Mouse (Mus musculus) activated CD4-positive, CD25-positive, alpha-beta regulatory T cell, adult 4 months (primary cell): ENCODE results near the gene Trub1. TPM values are rescaled to one million over a fixed set of nuclear protein-coding genes. Genes with fewer than 3 reads are reported as not detected.
A peak's percentile ranks its signal among the peaks of the same experiment; 100 is the strongest.

ENCODE experiments used
- ATAC-seq: one replicate; pipeline ENCODE4 v1.8.0; 2017
- polyA plus RNA-seq, 2 experiments: library from polyadenylated mRNA; unstranded; fragments of 100-300 nt; shearing (Covaris generic); gene quantifications; one replicate each; pipeline ENCODE4 v1.2.1; 2017

Gene Trub1
- polyA plus RNA-seq, 2 experiments from 2014 or later: 5.7 to 9.7 TPM

DNA sequence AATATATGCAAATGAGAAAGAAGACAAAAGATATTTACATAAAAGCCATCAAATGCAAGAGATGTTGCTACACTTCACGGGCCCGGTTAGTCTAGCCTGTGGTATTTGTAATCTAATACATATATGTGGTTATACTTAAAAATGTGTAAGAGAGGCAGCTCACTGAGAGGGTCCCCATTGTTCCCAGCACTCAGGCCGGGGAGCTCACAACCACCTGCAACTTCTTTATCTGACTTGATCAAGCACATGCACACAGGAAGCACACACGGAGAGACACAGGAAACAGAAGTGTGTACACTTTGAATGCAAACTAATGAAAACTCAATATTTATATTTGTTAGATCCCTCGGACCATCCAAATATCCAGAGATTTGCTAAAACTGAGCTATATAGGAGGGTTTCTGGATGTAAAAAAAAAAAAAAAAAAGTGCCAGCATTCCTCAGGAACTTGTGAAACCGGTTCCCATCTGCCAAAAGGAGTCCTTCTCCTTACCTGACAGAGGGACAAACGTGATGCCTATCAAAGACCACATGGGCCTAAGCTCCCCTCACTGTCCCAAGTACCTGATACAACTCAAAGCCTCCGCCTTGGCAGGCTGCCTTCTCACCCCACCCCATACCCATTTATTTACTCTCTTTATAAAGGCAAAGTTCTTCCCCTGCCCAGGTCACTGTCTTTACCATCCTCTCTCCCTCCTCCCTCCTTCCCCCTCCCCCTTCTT is 9.6 kb upstream of the Trub1 start:
- no peak for ATAC-seq

DNA sequence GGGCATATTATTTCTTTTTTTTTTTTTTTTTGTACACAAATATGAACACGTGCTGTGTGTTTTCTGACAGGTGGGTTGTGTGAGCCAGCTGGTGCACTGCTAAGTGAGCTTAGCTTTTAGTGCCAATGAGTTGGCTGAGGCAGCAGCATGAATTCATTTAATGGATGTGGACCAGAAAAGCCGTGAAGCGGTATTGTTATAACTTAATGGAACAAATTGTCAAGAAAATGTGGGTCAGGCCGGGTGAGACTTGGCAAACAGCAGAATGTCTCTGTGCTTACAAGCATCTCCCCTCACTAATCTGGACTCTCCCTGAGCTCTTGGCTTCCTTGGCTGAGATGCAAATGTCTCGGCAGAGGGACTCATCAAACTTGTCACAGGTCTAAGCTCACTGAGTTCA is 7.7 kb upstream of the Trub1 start:
- no peak for ATAC-seq

DNA sequence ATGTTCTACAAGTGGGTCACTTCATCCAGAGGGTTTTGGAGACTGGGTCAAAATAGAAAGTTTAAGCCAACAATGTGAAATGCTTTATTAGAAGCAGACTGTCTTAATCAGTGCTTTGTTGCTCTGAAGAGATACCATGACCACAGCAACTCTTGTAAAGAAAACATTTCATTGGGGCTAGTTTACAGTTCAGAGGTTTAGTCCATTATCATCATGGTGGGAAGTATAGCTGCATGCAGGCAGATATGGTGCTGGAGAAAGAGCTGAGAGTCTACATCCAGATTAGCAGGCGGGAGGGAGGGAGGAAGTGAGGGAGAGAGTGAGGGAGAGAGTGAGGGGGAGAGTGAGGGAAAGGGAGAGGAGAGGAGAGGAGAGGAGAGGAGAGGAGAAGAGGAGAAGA is 1.9 kb upstream of the Trub1 start:
- no peak for ATAC-seq

DNA sequence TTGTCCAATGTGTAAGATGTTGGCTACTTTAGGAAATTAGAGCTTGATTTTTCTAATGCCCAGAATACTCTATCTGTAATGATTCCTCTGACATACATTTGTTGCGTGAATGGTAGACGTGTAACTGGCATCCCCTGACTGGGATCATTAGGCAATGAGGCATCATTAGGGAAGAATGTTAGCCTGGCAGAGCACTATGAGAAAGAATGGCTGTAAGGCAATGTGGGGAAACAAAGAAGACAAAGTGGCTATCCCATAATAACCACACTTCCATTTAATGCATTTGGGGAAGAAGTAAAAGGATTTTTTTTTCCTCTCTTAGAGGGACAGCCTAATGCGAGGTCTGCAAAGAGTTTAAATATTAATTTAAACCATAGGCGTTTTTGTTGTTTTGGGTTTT is 950 bp upstream of the Trub1 start:
- no peak for ATAC-seq

DNA sequence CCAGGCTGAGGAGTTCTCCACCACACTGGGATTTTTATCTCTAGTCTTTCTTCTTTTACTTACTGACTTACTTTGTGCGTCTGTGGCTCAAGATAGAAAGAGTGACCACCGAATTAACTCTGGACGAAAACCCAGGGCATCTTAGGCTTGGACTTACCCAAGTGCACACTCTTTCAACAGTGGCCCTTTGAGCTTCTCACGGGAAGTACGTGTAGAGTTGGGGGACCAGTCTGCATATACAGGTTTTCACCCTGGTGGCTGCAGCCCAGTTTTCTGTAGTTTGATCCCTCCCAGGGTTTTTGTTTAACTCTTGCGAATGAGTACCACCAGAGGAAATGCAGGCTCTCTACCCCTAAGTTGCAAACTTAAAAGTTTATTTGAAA is 497 bp downstream of the Trub1 start:
- no peak for ATAC-seq

DNA sequence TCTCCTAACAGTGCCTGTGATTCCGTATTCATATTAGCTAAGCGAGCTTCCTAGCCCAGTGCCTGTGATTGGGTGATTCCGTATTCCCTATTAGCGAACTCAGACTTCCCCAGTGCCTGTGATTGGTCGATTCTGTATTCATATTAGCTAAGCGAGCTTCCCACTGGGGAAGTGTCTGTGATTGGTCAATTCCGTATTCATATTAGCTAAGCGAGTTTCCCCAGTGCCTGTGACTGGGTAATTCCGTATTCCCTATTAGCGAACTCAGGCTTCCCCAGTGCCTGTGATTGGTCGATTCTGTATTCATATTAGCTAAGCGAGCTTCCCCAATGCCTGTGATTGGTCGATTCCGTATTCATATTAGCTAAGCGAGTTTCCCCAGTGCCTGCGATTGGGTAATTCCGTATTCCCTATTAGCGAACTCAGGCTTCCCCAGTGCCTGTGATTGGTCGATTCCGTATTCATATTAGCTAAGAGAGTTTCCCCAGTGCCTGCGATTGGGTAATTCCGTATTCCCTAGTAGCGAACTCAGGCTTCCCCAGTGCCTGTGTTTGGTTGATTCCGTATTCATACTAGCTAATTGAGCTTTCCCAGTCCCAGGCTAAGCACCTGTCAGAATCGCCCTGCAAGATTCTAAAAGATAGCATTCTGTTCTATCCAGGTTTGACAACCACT is 2.7 kb downstream of the Trub1 start:
- no peak for ATAC-seq

DNA sequence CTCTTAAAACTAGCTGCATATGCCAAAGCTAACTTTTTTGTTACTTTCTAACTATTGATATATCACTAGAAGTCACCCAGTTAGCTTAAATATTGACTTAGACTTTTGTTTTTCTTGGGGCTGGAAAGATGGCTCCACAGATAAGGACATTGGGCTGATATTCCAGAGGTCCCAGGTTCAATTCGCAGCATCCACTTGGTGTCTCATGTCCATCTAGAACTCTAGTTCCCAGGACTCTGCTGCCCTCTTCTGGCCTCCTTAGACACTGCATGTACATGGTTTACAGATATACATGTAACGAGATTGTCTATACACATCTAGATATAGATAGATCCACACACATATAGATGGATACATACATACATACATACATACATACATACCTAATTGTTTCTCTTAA is 4.4 kb downstream of the Trub1 start:
- no peak for ATAC-seq

DNA sequence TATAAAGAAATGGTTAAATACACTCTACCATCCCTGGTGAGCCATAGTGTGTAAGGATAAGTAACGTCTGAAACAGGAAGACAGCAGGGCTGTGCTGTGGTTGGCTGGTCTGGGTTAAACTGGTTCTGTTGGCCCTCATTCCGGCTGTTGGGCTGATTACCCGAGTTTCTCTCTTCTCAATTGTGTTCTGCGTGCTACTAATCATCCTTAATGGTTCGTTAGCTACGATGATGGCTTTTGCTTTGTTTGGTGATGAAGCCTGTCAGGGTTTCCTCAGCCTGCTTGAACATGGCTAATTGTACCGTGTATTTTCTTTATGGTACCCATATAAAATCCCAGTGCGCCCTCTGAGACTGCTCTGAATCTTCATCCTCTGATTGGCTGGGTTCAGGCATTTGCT is 11.0 kb downstream of the Trub1 start:
- no peak for ATAC-seq

DNA sequence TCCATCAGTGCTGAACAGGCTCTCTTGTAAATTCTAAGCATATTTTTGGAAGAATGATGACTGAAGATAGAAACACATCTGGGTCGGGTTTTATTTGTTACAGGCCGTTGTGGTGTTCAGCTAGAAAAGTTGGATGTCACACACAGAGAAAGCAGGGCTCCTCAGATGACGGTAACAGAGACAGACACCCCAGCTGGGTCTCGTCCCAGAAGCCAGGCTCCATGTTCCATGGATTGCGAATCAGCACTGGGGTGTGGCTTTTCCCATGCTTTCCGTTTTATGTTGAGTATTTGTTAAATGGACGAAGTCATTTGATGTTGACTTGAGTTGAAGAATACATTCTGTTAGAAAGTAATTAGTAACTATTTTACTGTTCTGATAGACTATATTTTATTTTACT is 13.0 kb downstream of the Trub1 start:
- ATAC-seq: no peak

DNA sequence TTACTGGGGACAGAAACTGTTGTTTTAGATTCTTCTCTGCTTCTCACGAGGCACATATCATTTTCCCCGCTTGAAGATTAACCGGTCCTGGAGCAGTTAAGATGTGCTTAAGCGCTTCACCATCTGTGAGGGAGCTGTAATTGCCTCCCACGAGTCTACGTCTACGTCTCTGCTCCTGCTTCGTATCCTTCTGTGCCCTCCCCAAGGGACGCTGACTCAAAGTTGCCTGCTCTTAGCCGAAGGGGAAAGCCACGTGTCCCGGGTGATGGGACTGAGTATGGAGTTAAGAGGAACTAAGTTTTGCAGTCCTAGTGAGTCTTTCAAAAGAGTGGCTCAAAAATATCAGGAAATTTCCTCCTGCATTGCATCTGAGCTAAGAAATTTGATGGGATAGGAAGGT is 18.3 kb downstream of the Trub1 start:
- no peak for ATAC-seq

DNA sequence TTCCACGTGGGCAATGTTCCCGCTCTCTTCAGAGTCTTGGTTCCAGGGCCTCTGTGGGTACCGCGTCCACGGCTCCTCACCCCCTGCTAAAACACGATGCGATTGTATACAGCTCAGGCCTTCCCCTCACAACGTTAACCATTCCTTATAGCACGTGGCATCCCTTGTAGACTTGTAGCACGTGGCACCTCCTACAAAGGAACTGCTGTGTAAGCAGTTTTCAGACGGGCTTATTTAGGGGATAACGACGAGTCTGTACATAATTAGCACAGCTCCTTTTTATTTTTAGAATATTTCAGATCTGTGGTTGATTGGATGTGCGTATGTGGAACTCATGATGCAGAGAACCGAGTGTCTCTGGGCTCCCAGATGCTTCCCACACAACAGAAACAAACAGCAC is 19.5 kb downstream of the Trub1 start:
- no peak for ATAC-seq

DNA sequence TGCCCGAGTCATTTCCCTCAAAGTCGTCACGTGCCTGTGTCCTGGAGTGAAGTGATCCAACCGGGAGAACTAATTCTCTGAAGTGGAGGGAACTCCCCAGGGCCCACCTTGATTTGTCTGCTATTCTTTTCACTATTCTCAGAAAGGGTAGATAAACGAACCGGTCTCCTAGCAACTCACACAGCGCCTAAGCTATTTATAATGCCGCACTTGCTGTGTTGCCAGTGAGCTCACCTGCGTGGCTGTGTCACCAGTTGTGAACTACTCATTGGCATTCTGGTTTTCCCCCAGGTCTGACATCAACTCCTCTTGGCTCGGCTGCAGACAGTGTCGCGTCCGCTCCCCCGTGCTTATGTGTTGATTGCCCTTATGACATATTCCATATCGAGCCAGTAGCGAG is 20.6 kb downstream of the Trub1 start:
- ATAC-seq: no peak

DNA sequence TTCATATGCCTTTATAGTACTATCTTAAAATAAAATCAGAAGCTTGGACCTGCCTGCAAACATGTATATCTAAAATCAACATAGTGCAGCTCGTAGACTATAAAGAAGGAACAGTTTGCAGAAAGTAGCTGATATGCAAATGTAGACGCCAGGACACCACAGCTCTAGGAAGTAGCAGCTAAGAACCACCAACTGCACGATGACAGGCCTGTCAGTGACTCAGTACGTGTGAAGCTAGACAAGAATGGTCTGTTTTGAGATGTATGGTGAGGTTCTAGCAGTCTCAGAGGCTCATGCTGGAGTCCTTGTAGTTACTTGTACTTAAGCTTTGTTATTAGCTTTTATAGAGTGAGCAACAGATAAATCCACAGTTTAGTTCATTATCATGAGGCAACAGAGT is 22.6 kb downstream of the Trub1 start:
- no peak for ATAC-seq

DNA sequence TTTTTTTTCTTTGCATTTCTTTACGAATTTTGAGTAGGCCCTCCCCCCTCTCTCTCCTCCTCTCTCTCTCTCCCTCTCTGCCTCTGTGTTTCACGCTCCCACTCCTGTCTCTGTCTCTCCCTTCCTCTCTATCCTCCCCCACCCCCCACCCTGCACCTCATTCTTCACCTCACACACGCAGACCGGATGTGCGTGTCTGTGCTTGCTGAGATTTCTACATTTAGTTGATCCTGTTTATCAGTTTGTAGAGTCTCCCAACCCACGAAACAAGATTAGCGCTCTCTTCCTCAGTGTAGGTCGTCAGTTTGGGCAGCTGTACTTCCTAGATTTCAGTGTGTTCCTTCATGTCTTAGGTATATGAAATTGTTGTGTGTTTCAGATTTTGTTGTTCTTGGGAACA is 24.6 kb downstream of the Trub1 start:
- peak; percentile 73 for ATAC-seq

DNA sequence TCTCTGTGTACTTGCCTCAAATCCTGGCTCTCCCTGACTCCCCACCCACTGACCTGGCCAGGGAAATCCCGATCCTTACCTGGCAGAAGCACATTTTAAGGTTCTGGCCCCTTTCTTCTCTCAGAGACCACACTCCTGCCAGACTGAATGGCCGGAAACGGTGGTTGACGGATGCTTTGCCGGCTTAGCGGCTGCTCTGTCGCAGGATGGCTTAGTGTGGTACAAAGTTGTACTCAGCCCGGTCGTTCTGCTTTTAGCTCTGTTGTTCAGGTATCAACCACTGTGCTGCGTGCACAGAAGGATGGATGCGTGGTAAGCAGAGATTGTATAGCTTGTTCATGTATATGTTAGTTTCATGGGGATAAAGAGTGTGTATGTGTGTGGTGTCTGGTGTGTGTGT is 25.3 kb downstream of the Trub1 start:
- ATAC-seq: peak; percentile 44

DNA sequence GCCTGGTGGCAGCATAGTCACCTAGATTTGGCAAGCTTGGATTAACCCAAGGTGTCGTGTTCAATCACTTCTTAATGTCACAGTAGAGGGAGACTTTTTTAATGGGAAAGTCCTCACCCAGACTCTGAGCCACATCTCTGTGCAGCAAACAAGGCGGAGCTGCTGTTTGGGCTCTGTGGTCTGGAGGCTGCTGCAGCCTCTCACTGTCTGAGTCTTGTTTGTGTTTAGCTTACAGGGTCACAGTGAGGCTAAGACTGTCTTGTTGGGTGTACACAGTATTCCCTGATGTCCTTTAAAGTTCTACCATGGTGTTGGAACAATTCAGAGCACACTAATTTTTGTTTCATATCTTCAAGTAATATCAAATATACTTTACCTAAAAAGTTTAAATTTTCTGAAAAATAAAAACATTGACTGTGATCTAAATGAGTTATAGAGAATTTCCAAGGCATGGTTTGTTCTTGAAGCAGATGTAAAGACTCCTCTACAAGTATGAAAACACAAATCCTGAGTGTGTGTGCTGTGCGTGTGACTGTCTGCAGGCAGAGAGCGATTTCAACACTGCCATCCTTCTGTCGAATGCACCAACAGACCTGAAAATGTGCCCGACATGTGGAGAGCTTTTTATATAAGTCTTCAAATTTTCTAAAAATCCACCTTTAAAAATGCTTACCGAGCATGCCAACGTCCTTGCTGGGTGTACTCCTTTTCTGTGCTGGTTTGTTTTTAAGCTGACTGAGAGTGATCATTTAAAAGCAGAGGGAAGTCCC is 27.4 kb downstream of the Trub1 start:
- ATAC-seq: no peak

DNA sequence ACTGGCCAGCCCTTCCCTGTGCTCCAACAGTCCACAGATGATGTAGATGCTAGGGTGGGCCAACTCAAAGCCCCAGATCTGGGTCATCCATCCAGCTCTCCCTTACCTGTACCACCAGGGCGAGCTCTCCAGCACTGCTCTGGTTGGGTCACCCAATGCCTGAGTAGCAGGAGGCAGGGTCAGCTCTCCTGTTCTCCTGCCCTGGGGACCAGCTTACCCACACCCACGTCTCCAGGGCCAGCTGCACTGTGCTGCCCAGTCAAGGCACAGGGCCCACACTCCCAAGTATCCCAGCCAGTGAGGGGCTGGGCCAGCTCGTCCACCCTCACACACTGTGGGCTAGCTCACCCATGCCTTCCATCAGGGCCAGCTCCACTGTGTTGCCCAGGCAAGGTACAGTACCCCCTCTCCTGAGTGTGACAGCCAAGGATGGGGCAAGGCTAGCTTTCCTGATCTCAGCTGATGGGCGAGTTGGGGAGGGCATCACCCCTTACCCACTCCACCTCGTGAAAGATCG is 29.1 kb downstream of the Trub1 start:
- ATAC-seq: no peak

DNA sequence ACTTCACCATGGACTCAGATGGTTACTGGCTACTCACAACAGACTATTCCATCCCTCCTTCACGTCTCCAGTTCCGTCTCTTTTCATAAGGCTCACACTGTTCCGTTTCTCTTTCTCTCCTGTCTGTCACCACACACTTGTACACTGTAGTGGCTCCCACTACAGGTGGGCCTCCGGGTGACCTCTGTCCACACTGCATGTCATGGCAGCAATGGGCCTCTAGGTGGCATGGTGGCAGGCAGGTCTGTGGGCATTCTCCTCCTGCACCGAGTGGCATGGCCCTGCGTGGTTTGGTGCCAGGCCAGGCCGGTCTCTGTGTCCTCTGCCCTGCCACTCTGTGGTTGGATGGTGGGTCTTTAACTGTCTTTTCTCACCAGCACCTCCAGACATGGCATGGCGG is 30.1 kb downstream of the Trub1 start:
- ATAC-seq: peak; percentile 49

DNA sequence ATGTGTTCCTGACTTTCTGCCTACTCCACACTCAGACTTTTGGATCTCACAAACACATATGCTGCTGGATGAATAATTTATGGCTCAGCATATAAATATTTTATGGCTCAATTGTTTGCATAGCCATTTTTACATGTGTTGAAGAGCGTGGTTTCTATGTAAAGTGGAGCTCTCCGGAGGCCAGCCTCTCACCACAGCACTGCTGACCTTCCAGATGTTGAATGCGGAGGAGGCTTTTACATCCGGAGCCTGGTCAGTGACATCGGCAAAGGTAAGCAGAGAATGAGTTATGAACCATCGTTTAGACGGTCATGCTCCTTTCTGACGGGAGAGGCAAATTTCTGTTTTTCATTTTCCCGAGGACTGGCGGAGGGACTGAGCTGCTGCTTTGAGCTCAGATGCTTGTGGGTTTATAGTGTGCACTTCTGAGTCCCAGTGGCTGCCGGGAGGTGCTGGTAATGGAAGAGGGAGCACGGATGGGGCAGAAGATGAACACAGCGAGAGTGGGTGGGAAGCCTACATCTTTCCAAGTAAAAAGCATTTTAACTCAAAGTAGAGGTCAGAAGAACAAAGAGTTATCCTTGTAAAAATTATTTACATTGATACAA is 34.4 kb downstream of the Trub1 start:
- ATAC-seq: no peak

DNA sequence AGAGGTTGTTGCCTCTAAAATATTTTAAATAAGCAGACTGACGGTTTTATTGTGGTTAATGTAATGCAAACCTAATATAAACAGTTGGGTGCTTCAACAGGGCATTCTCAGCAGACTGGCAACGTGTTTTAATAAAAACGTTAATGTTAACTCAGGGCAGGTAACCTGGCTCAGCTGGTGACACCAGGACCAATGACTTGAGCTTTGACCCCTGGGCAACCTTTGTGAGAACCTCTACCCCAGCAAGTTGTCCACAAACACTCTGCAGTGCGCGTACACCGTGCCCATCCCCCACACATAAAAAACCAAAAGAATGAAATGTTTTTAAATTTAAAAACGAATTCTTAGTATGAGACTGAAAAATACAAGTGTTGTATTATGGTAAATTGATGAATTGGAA is 36.8 kb downstream of the Trub1 start:
- no peak for ATAC-seq

DNA sequence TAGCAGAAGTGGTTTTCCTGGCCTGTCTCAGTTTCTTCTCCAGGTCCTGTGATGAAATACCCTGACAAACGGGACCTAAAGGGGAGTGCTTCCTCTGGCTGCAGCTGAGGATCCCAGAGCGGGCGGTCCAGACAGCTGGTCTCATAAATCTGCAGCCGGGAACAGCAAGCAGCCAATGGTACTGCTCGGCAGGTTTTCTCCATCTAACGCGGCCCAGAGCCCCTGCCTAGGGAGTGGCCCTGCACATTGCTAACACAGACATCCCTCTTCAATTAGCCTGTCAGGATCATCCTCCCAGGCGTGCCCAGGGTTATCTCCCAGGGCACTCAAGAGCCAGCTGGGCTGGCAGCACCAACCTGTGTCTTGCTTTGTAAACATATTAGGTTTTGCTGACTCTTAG is 38.3 kb downstream of the Trub1 start:
- ATAC-seq: no peak

DNA sequence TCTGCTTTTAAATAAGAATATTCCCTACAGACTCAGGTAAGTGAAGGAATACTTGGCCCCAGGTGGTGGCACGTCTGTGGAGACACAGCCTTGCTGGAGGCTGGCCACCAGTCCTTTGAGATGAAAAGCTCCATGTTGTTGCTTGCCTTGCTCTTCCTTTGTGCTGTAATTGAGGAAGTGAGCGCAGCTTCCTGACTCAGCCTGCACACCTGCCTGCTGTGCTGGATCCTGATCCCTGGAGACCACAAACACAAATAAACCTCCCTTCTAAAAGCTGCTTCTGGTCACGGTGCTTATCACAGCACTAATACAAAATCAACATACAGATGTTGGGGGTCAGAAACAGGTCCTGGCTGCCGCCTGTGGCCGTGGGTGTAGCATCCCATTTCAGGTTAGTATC is 41.3 kb downstream of the Trub1 start:
- ATAC-seq: no peak

DNA sequence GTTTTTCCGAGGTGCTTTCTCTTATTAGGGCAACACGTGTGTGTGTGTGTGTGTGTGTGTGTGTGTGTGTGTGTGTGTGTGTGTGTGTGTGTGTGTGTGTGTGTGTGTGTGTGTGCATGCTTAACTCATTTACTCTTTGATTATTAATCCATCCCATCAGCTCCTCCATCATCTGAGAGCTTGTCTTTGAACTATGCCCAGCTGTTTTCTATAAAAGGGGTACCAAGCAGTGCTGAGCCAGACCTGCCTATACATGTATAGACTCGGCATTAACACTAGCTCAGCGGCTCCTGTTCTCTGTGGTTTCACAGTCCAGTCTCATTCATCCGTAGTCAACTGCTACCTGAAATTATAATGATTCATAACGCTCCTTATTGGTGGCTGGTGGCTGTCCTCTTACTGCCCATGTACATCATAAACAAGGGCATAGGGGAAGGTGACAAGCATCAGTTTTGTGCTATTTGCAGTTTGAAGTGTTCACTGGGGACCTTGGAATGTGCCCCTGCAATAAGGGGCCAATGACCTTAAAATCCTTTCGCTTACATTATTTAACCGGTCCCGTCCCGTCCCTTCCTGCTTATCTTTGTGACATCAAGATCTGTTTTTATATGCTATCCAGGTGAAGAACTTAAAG is 45.5 kb downstream of the Trub1 start:
- ATAC-seq: no peak
